In the genomic region with DNA sequence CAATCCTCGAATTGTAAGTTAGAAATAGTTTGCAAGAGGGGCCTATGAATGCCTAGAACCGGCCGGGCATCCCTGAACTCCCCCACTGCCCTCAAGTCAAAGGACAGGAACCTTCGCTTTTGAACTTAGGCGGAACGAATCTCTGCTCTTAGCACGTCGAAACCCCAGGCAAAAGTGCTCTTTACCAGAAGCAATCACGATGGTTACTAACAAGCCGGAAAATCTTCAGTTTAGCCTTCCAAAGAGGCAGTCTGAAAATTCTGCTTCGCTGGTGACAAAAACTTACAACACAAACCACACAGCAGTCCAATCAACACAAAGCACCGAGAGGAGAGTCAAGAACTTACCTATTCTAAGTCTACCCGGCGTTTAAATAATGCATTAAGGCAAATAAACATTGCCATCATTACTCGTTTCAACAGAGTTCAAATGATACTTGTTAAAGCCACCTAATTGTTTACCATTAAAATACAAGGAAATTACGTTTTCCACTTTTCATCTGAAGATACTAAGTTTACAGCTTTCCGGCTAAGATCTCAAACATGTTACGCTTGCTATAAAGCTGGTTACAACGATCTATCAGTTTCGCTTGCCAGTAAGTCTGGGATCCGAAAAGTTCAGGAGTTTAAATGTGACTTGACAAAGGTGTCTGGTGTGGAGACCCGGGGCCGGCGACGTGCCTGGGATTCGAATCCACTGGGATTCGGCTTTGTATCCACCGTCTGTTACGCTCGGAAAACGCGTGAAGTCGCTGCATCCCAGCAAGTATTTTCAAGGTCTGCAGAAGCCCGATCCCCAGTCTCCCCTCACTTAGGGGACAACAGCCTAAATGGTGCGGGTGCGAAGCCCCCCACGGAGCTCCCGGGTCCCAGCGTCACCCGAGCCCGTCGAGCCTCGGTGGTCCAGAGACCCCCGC, we compare ENCODE assay signal across 8 mouse cellular contexts. TPM values are rescaled to one million over a fixed set of nuclear protein-coding genes. Genes with fewer than 3 reads are reported as not detected.
A peak's percentile ranks its signal among the peaks of the same experiment; 100 is the strongest.
DNase-seq lines count a peak whose midpoint lies in the region; ATAC-seq and TF ChIP-seq lines count a peak whose summit lies in the region.

No protein-coding gene starts in this region.

- peak overlapping the region; percentile 62 for H3K4me2 ChIP-seq in intestine, embryonic 15.5 days (replicated peaks)
- H3K4me2 ChIP-seq in midbrain, embryonic 14.5 days (ENCODE audit: low read length), result peak overlapping the region; percentile 59
- peak overlapping the region; percentile 79 for H3K4me2 ChIP-seq in stomach, embryonic 15.5 days

- no peak overlapping the region for H3K27ac ChIP-seq in spleen, adult 2 months (ENCODE audit: insufficient read depth, low read length)
- H3K27ac ChIP-seq in intestine, embryonic 15.5 days, result peak overlapping the region; percentile 91
- peak overlapping the region; percentile 84 for H3K27ac ChIP-seq in midbrain, embryonic 14.5 days (replicated peaks; ENCODE audit: low read depth, low read length)
- H3K27ac ChIP-seq in stomach, embryonic 15.5 days, result peak overlapping the region; percentile 91

- H3K9ac ChIP-seq in intestine, embryonic 15.5 days, result peak overlapping the region; percentile 86
- peak overlapping the region; percentile 77 for H3K9ac ChIP-seq in midbrain, embryonic 14.5 days (replicated peaks; ENCODE audit: low read length)
- peak overlapping the region; percentile 78 for H3K9ac ChIP-seq in stomach, embryonic 15.5 days

- TF ChIP-seq POLR2A in spleen, adult 2 months (IDR thresholded peaks at IDR 0.05; ENCODE audit: low read depth, low read length), result no peak

- no peaks in the 10 kb centered on the region for H3K9me3 ChIP-seq in intestine, embryonic 15.5 days
- H3K9me3 ChIP-seq in midbrain, embryonic 14.5 days (ENCODE audit: control insufficient read depth, low read length), result no peaks in the 10 kb centered on the region
- no peaks in the 10 kb centered on the region for H3K9me3 ChIP-seq in stomach, embryonic 15.5 days

- ATAC-seq in intestine, embryonic 15.5 days, result peak; percentile 50
- no peak for ATAC-seq in midbrain, embryonic 14.5 days (ENCODE audit: low FRiP score, low TSS enrichment)
- ATAC-seq in stomach, embryonic 15.5 days (ENCODE audit: insufficient read depth, low FRiP score, low read depth), result peak; percentile 9; the same call in 1 of the 2 replicates

- peak overlapping the region; percentile 77 for H3K4me3 ChIP-seq in spleen, adult 2 months (ENCODE audit: extremely low read depth, insufficient read depth, insufficient read length)
- H3K4me3 ChIP-seq in intestine, embryonic 15.5 days (replicated peaks), result peak overlapping the region; percentile 71
- H3K4me3 ChIP-seq in midbrain, embryonic 14.5 days (replicated peaks; ENCODE audit: low read depth, low read length), result peak overlapping the region; percentile 74
- H3K4me3 ChIP-seq in stomach, embryonic 15.5 days (replicated peaks), result peak overlapping the region; percentile 66

- WGBS in spleen, adult 2 months, result 4% methylated on average over 44 of the region's 44 CpGs
- WGBS in intestine, embryonic 15.5 days, result under 1% methylated on average over 44 of the region's 44 CpGs
- under 1% methylated on average over 44 of the region's 44 CpGs for WGBS in midbrain, embryonic 14.5 days
- under 1% methylated on average over 44 of the region's 44 CpGs for WGBS in stomach, embryonic 15.5 days

- H3K27me3 ChIP-seq in spleen, adult 2 months (ENCODE audit: control insufficient read depth, insufficient read depth, low read length), result peaks cover 9% of the 10 kb centered on the region
- no peaks in the 10 kb centered on the region for H3K27me3 ChIP-seq in intestine, embryonic 15.5 days (replicated peaks)
- no peaks in the 10 kb centered on the region for H3K27me3 ChIP-seq in midbrain, embryonic 14.5 days (ENCODE audit: control insufficient read depth, insufficient read depth, low read length)
- H3K27me3 ChIP-seq in stomach, embryonic 15.5 days (replicated peaks), result no peaks in the 10 kb centered on the region

- intact Hi-C loops in gastrocnemius, postnatal 14 days (cut with DNase I; ENCODE audit: low total_unique reads), result no loop called here
- intact Hi-C loops in left cerebral cortex, postnatal 36 days (cut with DNase I), result loop anchor here (5.0 to 10.0 kb wide), 2 partner anchors 51 to 343 kb away; no protein-coding TSS in a partner anchor

- DNase-seq in spleen, adult 2 months (ENCODE audit: low read depth in 1 of 2, low spot score in 2 of 2), result no peak
- DNase-seq in spleen, postnatal 36 days (ENCODE audit: low spot score in 2 of 2), result no peak
- peak; percentile 53 to 59 for DNase-seq in cerebellum, postnatal 14 days
- peak; percentile 54 for DNase-seq in gastrocnemius, postnatal 14 days
- peak; percentile 37 to 39 for DNase-seq in left cerebral cortex, postnatal 36 days (ENCODE audit: low spot score in 2 of 2)
- DNase-seq in midbrain, embryonic 14.5 days, result peak; percentile 84

- no peak for TF ChIP-seq CTCF in spleen, adult 2 months (IDR thresholded peaks at IDR 0.05; ENCODE audit: extremely low read depth, insufficient read depth, insufficient read length, insufficient replicate concordance)

- peaks cover 3% of the 10 kb centered on the region; the same call in 1 of the 2 replicates for H3K4me1 ChIP-seq in spleen, adult 2 months (ENCODE audit: control insufficient read depth, insufficient read depth, insufficient read length)
- H3K4me1 ChIP-seq in intestine, embryonic 15.5 days (replicated peaks), result peaks cover 13% of the 10 kb centered on the region
- H3K4me1 ChIP-seq in midbrain, embryonic 14.5 days (ENCODE audit: control insufficient read depth, insufficient read depth, low read length), result peaks cover 16% of the 10 kb centered on the region
- peaks cover 7% of the 10 kb centered on the region; the same call in 1 of the 2 replicates for H3K4me1 ChIP-seq in stomach, embryonic 15.5 days

- no peaks in the 10 kb centered on the region for H3K36me3 ChIP-seq in spleen, adult 2 months (ENCODE audit: control insufficient read depth, insufficient read depth, low read length)
- no peaks in the 10 kb centered on the region for H3K36me3 ChIP-seq in intestine, embryonic 15.5 days
- H3K36me3 ChIP-seq in midbrain, embryonic 14.5 days (ENCODE audit: control insufficient read depth, insufficient read depth, low read length), result no peaks in the 10 kb centered on the region
- H3K36me3 ChIP-seq in stomach, embryonic 15.5 days, result no peaks in the 10 kb centered on the region

RNA-seq across cellular contexts. Expression of gene Gpsm2, which starts 0.8 kb away (rescaled TPM):
- 1.8 and 2.5 TPM in 2 replicates for polyA plus RNA-seq in spleen, adult 2 months (2012; rRNA removed)
- 1 to 10 TPM; 5.6 to 7.9 TPM for total RNA-seq in gastrocnemius, postnatal 14 days (2021)
- polyA plus RNA-seq in intestine, embryonic 15.5 days (2015; fragmentation: Nextera tagmentation; extraction: Ambion mirVana), result 49.1 and 56.1 TPM in 2 replicates
- 10 to 100 TPM; 12.7 to 15.3 TPM for total RNA-seq in left cerebral cortex, postnatal 36 days (2021)
- polyA plus RNA-seq in midbrain, embryonic 14.5 days (2014; fragmentation: Nextera tagmentation; extraction: Ambion mirVana), result 13.1 and 31.3 TPM in 2 replicates
- polyA plus RNA-seq in stomach, embryonic 15.5 days (2015; fragmentation: Nextera tagmentation; extraction: Ambion mirVana), result 46.2 and 54.5 TPM in 2 replicates

RNA-seq across cellular contexts. Expression of gene Aknad1, which starts 18.1 kb away (rescaled TPM):
- 0.05 and 0.07 TPM in 2 replicates for polyA plus RNA-seq in spleen, adult 2 months (2012; rRNA removed)
- total RNA-seq in gastrocnemius, postnatal 14 days (2021), result under 1 TPM in 1 of 2 experiments, not detected in 1; 0.12 TPM
- polyA plus RNA-seq in intestine, embryonic 15.5 days (2015; fragmentation: Nextera tagmentation; extraction: Ambion mirVana), result 0.10 TPM in 1 of 2 replicates, not detected in the other
- total RNA-seq in left cerebral cortex, postnatal 36 days (2021), result not detected
- not detected in 2 replicates for polyA plus RNA-seq in midbrain, embryonic 14.5 days (2014; fragmentation: Nextera tagmentation; extraction: Ambion mirVana)
- polyA plus RNA-seq in stomach, embryonic 15.5 days (2015; fragmentation: Nextera tagmentation; extraction: Ambion mirVana), result 0.17 and 0.32 TPM in 2 replicates

Comparison
In these comparisons a context has a peak if more than half of its experiments do, and no peak if none do; other contexts are left out.
1. DNase-seq: peak in cerebellum, postnatal 14 days (2 of 2), gastrocnemius, postnatal 14 days (single experiment), left cerebral cortex, postnatal 36 days (2 of 2) and midbrain, embryonic 14.5 days (single experiment); none in spleen, adult 2 months (0 of 2) and spleen, postnatal 36 days (0 of 2).
2. Peak in every context shown above with its lines, with median percentiles within 50 percentile points of each other: H3K4me3 ChIP-seq, H3K4me2 ChIP-seq and H3K9ac ChIP-seq.